Mouse (Mus musculus): ENCODE results near the gene A930004D18Rik. TPM values are rescaled to one million over a fixed set of nuclear protein-coding genes. Genes with fewer than 3 reads are reported as not detected.
A peak's percentile ranks its signal among the peaks of the same experiment; 100 is the strongest.

The A930004D18Rik gene
- polyA plus RNA-seq, 1 experiment from 2014 or later = 16.4 TPM

GRCm38 (mm10) chr2:18041199-18041885 is 3.8 kb upstream of the A930004D18Rik start:
- Histone ChIP-seq H3K9ac (peak overlapping the region; percentile 72), H3K4me1 (peaks cover 49% of the 10 kb centered on the region), H3K9me3 (no peaks in the 10 kb centered on the region), H3K4me3 (peak overlapping the region; percentile 32), H3K27ac (peak overlapping the region; percentile 88), H3K27me3 (no peaks in the 10 kb centered on the region), H3K36me3 (no peaks in the 10 kb centered on the region), H3K4me2 (replicated peaks) (peak overlapping the region; percentile 79)
- ATAC-seq (ENCODE audit: insufficient number of reproducible peaks, insufficient read depth, low FRiP score, low TSS enrichment) = no peak
- WGBS = 5% methylated on average over 14 of the region's 14 CpGs

GRCm38 (mm10) chr2:18040347-18041160 is 3.0 kb upstream of the A930004D18Rik start:
- no peaks in the 10 kb centered on the region for H3K9me3 ChIP-seq
- H3K4me1 ChIP-seq = peaks cover 49% of the 10 kb centered on the region
- peak overlapping the region; percentile 72 for H3K9ac ChIP-seq
- H3K36me3 ChIP-seq = no peaks in the 10 kb centered on the region
- H3K27ac ChIP-seq = peak overlapping the region; percentile 88
- 9% methylated on average over 27 of the region's 27 CpGs for WGBS
- H3K4me3 ChIP-seq = peak overlapping the region; percentile 32
- H3K27me3 ChIP-seq = no peaks in the 10 kb centered on the region
- peak overlapping the region; percentile 79 for H3K4me2 ChIP-seq (replicated peaks)
- 0 out of 2 replicates have a peak, but pooled peaks have one; percentile 23 for ATAC-seq (ENCODE audit: insufficient number of reproducible peaks, insufficient read depth, low FRiP score, low TSS enrichment)

- 2% methylated on average over 43 of the region's 46 CpGs for WGBS
- Histone ChIP-seq H3K4me3 (peak overlapping the region; percentile 32), H3K4me2 (replicated peaks) (peak overlapping the region; percentile 79), H3K27ac (peak overlapping the region; percentile 88), H3K9me3 (no peaks in the 10 kb centered on the region), H3K36me3 (no peaks in the 10 kb centered on the region), H3K9ac (peak overlapping the region; percentile 72), H3K4me1 (peaks cover 49% of the 10 kb centered on the region), H3K27me3 (no peaks in the 10 kb centered on the region)
- 0 out of 2 replicates have a peak, but pooled peaks have one; percentile 49 for ATAC-seq (ENCODE audit: insufficient number of reproducible peaks, insufficient read depth, low FRiP score, low TSS enrichment)
Observed at GRCm38 (mm10) chr2:18039566-18040290, 2.2 kb upstream of the A930004D18Rik start.

GRCm38 (mm10) chr2:18038895-18039371 is 1.4 kb upstream of the A930004D18Rik start:
- H3K9ac ChIP-seq = peak overlapping the region; percentile 72; the same call in 1 of the 2 replicates
- peak overlapping the region; percentile 88 for H3K27ac ChIP-seq
- H3K9me3 ChIP-seq = no peaks in the 10 kb centered on the region
- ATAC-seq (ENCODE audit: insufficient number of reproducible peaks, insufficient read depth, low FRiP score, low TSS enrichment) = no peak
- H3K27me3 ChIP-seq = no peaks in the 10 kb centered on the region
- peaks cover 53% of the 10 kb centered on the region for H3K4me1 ChIP-seq
- peak overlapping the region; percentile 79 for H3K4me2 ChIP-seq (replicated peaks)
- no peaks in the 10 kb centered on the region for H3K36me3 ChIP-seq
- no peak overlapping the region for H3K4me3 ChIP-seq
- WGBS = 29% methylated on average over 10 of the region's 10 CpGs

GRCm38 (mm10) chr2:18038141-18038752 is 710 bp upstream of the A930004D18Rik start:
- Histone ChIP-seq H3K9me3 (no peaks in the 10 kb centered on the region), H3K4me3 (no peak overlapping the region), H3K36me3 (no peaks in the 10 kb centered on the region), H3K27me3 (no peaks in the 10 kb centered on the region), H3K4me2 (replicated peaks) (no peak overlapping the region), H3K4me1 (peaks cover 57% of the 10 kb centered on the region), H3K27ac (no peak overlapping the region), H3K9ac (no peak overlapping the region)
- WGBS = 36% methylated on average over 3 of the region's 3 CpGs
- no peak for ATAC-seq (ENCODE audit: insufficient number of reproducible peaks, insufficient read depth, low FRiP score, low TSS enrichment)

- no peak overlapping the region for H3K27ac ChIP-seq
Observed at GRCm38 (mm10) chr2:18034371-18035250, 2.9 kb downstream of the A930004D18Rik start.

GRCm38 (mm10) chr2:18033166-18034108 is 4.1 kb downstream of the A930004D18Rik start:
- WGBS = 36% methylated on average over 10 of the region's 10 CpGs
- H3K9ac ChIP-seq = peak overlapping the region; percentile 2; the same call in 1 of the 2 replicates
- ATAC-seq (ENCODE audit: insufficient number of reproducible peaks, insufficient read depth, low FRiP score, low TSS enrichment) = no peak
- peaks cover 43% of the 10 kb centered on the region for H3K4me1 ChIP-seq
- no peak overlapping the region for H3K4me3 ChIP-seq
- 0 out of 2 replicates have a peak overlapping the region, but pooled peaks have one; percentile 6 for H3K27ac ChIP-seq
- H3K27me3 ChIP-seq = no peaks in the 10 kb centered on the region
- H3K4me2 ChIP-seq (replicated peaks) = peak overlapping the region; percentile 89
- no peaks in the 10 kb centered on the region for H3K36me3 ChIP-seq
- H3K9me3 ChIP-seq = no peaks in the 10 kb centered on the region

More at GRCm38 (mm10) chr2:18034371-18035250, 2.9 kb downstream of the A930004D18Rik start:
- H3K4me1 ChIP-seq = peaks cover 52% of the 10 kb centered on the region
- H3K4me2 ChIP-seq (replicated peaks) = no peak overlapping the region
- H3K27me3 ChIP-seq = no peaks in the 10 kb centered on the region
- H3K4me3 ChIP-seq = no peak overlapping the region
- WGBS = 45% methylated on average over 10 of the region's 10 CpGs
- H3K9me3 ChIP-seq = no peaks in the 10 kb centered on the region
- H3K36me3 ChIP-seq = no peaks in the 10 kb centered on the region
- H3K9ac ChIP-seq = no peak overlapping the region
- ATAC-seq (ENCODE audit: insufficient number of reproducible peaks, insufficient read depth, low FRiP score, low TSS enrichment) = no peak

GRCm38 (mm10) chr2:18032538-18032895 is 5.0 kb downstream of the A930004D18Rik start:
- H3K36me3 ChIP-seq = no peaks in the 10 kb centered on the region
- peak overlapping the region; percentile 89 for H3K4me2 ChIP-seq (replicated peaks)
- 32% methylated on average over 5 of the region's 5 CpGs for WGBS
- 0 out of 2 replicates have a peak overlapping the region, but pooled peaks have one; percentile 2 for H3K9ac ChIP-seq
- H3K27me3 ChIP-seq = no peaks in the 10 kb centered on the region
- peaks cover 43% of the 10 kb centered on the region for H3K4me1 ChIP-seq
- ATAC-seq (ENCODE audit: insufficient number of reproducible peaks, insufficient read depth, low FRiP score, low TSS enrichment) = no peak
- H3K27ac ChIP-seq = 0 out of 2 replicates have a peak overlapping the region, but pooled peaks have one; percentile 6
- no peaks in the 10 kb centered on the region for H3K9me3 ChIP-seq
- no peak overlapping the region for H3K4me3 ChIP-seq

- Histone ChIP-seq H3K9me3 (no peaks in the 10 kb centered on the region), H3K4me2 (replicated peaks) (peak overlapping the region; percentile 89), H3K27me3 (no peaks in the 10 kb centered on the region), H3K27ac (peak overlapping the region; percentile 43; the same call in 1 of the 2 replicates), H3K4me3 (peak overlapping the region; percentile 36), H3K36me3 (no peaks in the 10 kb centered on the region), H3K4me1 (peaks cover 45% of the 10 kb centered on the region), H3K9ac (peak overlapping the region; percentile 69)
- WGBS = under 1% methylated on average over 32 of the region's 34 CpGs
- ATAC-seq (ENCODE audit: insufficient number of reproducible peaks, insufficient read depth, low FRiP score, low TSS enrichment) = peak; percentile 12; the same call in 1 of the 2 replicates
Observed at GRCm38 (mm10) chr2:18031831-18032537, 5.6 kb downstream of the A930004D18Rik start.
